Mouse (Mus musculus) lung, adult 18-20 months (tissue): ENCODE results near the gene Gm20806.
"Not testable (repeated sequence)": the region's sequence is repeated elsewhere in the genome, so short reads cannot be mapped to it uniquely, and the experiment has no call there.

Experiments used
- DNase-seq, 2 experiments: peaks; one replicate each; pipeline ENCODE4 v3.0.0; 2022; ENCODE audit warnings: mixed read lengths in 2 of 2

Gm20806 gene

GRCm38 (mm10) chrY:78837956-78838355, at the start of gene Gm20806:
Gm20806 (minus strand) TSS chrY:78838056.
- not testable (repeated sequence) for DNase-seq
